Comparison of ENCODE assay signal across 13 mouse cellular contexts in genomic region chr10:18067761-18068446, GRCm38 (mm10). TPM values are rescaled to one million over a fixed set of nuclear protein-coding genes. Genes with fewer than 3 reads are reported as not detected.
DNase-seq lines count a peak whose midpoint lies in the region; ATAC-seq and TF ChIP-seq lines count a peak whose summit lies in the region.
"Had no signal": no experiment of that assay in that cellular context is flagged by ENCODE, and none has a peak within 500 bp of the region (broad histone marks: within the 10 kb centered on the region; RNA-seq: fewer than 3 reads in every experiment).

No protein-coding gene starts in this region.

- 53% methylated on average over 10 of the region's 10 CpGs for WGBS in heart, embryonic 12.5 days
- 71% methylated on average over 10 of the region's 10 CpGs for WGBS in liver, embryonic 11.5 days
- 47% methylated on average over 10 of the region's 10 CpGs for WGBS in limb, embryonic 14.5 days
- WGBS in stomach, embryonic 14.5 days, result 40% methylated on average over 10 of the region's 10 CpGs

- no peak for DNase-seq in heart, adult 9 months (ENCODE audit: low spot score in 2 of 2)
- no peak for DNase-seq in liver, embryonic 11.5 days (ENCODE audit: low spot score)
- DNase-seq in liver, result no peak
- DNase-seq in limb, embryonic 14.5 days (ENCODE audit: low spot score), result peak; percentile 20
- no peak for DNase-seq in thymus, adult 18-20 months
- DNase-seq in testis, postnatal 10 days (ENCODE audit: low spot score), result no peak
- DNase-seq: cerebellum, adult 9-10 months; lung, adult 2 months; right cerebral cortex, postnatal 25 days had no signal

- no peaks in the 10 kb centered on the region for H3K9me3 ChIP-seq in heart, embryonic 12.5 days (replicated peaks)
- H3K9me3 ChIP-seq in liver, embryonic 11.5 days (ENCODE audit: control insufficient read depth, low read length), result no peaks in the 10 kb centered on the region
- H3K9me3 ChIP-seq in limb, embryonic 14.5 days (ENCODE audit: control insufficient read depth, low read length), result no peaks in the 10 kb centered on the region
- no peaks in the 10 kb centered on the region for H3K9me3 ChIP-seq in stomach, embryonic 14.5 days (ENCODE audit: control insufficient read depth, low read depth, low read length)

- H3K36me3 ChIP-seq in heart, embryonic 12.5 days, result no peaks in the 10 kb centered on the region
- no peaks in the 10 kb centered on the region for H3K36me3 ChIP-seq in liver, embryonic 11.5 days (ENCODE audit: control insufficient read depth, insufficient read depth, low read length)
- H3K36me3 ChIP-seq in limb, embryonic 14.5 days (ENCODE audit: control insufficient read depth, insufficient read depth, low read length), result no peaks in the 10 kb centered on the region
- no peaks in the 10 kb centered on the region for H3K36me3 ChIP-seq in stomach, embryonic 14.5 days (ENCODE audit: control insufficient read depth, insufficient read depth, low read length)

- no peak for TF ChIP-seq POLR2A in limb, embryonic 14.5 days (IDR thresholded peaks at IDR 0.05; ENCODE audit: borderline replicate concordance, extremely low read depth, insufficient read depth, insufficient read length)

- H3K27me3 ChIP-seq in heart, embryonic 12.5 days (replicated peaks), result no peaks in the 10 kb centered on the region
- no peaks in the 10 kb centered on the region for H3K27me3 ChIP-seq in liver, embryonic 11.5 days (replicated peaks; ENCODE audit: control insufficient read depth, insufficient read depth, low read length)
- no peaks in the 10 kb centered on the region for H3K27me3 ChIP-seq in limb, embryonic 14.5 days (ENCODE audit: control insufficient read depth, insufficient read depth, low read length)
- no peaks in the 10 kb centered on the region for H3K27me3 ChIP-seq in stomach, embryonic 14.5 days (ENCODE audit: control insufficient read depth, insufficient read depth, low read length)

- H3K4me3 ChIP-seq in heart, embryonic 12.5 days, result no peak overlapping the region
- H3K4me3 ChIP-seq in liver, embryonic 11.5 days (ENCODE audit: low read depth, low read length), result no peak overlapping the region
- no peak overlapping the region for H3K4me3 ChIP-seq in limb, embryonic 14.5 days (replicated peaks; ENCODE audit: low read length)
- H3K4me3 ChIP-seq in stomach, embryonic 14.5 days (ENCODE audit: low read depth, low read length), result no peak overlapping the region
- H3K4me3 ChIP-seq: erythroblast, embryonic 14.5 days; myocyte had no signal

- H3K4me2 ChIP-seq in heart, embryonic 12.5 days, result peak overlapping the region; percentile 30; the same call in 1 of the 2 replicates
- no peak overlapping the region for H3K4me2 ChIP-seq in liver, embryonic 11.5 days
- no peak overlapping the region for H3K4me2 ChIP-seq in limb, embryonic 14.5 days (replicated peaks; ENCODE audit: low read depth, low read length, severe bottlenecking)
- no peak overlapping the region for H3K4me2 ChIP-seq in stomach, embryonic 14.5 days (replicated peaks; ENCODE audit: low read depth, low read length)

- peak overlapping the region; percentile 86 for H3K27ac ChIP-seq in heart, embryonic 12.5 days (ENCODE audit: poor library complexity, severe bottlenecking)
- H3K27ac ChIP-seq in liver, embryonic 11.5 days (ENCODE audit: low read depth, low read length), result no peak overlapping the region; the same call in 1 of the 2 replicates
- H3K27ac ChIP-seq in limb, embryonic 14.5 days (replicated peaks; ENCODE audit: low read depth, low read length), result no peak overlapping the region
- peak overlapping the region; percentile 83 for H3K27ac ChIP-seq in stomach, embryonic 14.5 days (ENCODE audit: low read length)

- no peak for ATAC-seq in heart, embryonic 12.5 days (ENCODE audit: insufficient number of reproducible peaks, low FRiP score)
- 0 out of 2 replicates have a peak, but pooled peaks have one; percentile 26 for ATAC-seq in liver, embryonic 11.5 days (replicated peaks; ENCODE audit: low FRiP score)
- no peak for ATAC-seq in limb, embryonic 14.5 days (ENCODE audit: low FRiP score, low read depth)
- peak; percentile 63; the same call in 1 of the 2 replicates for ATAC-seq in stomach, embryonic 14.5 days (ENCODE audit: insufficient number of reproducible peaks, insufficient read depth, low FRiP score, low read depth)

- peaks cover 45% of the 10 kb centered on the region for H3K4me1 ChIP-seq in heart, embryonic 12.5 days (replicated peaks)
- H3K4me1 ChIP-seq in liver, embryonic 11.5 days (replicated peaks; ENCODE audit: control insufficient read depth, insufficient read depth, low read length), result peaks cover 18% of the 10 kb centered on the region
- peaks cover 15% of the 10 kb centered on the region; the same call in 1 of the 2 replicates for H3K4me1 ChIP-seq in limb, embryonic 14.5 days (ENCODE audit: control insufficient read depth, insufficient read depth, low read length)
- H3K4me1 ChIP-seq in stomach, embryonic 14.5 days (ENCODE audit: control insufficient read depth, insufficient read depth, low read length), result peaks cover 24% of the 10 kb centered on the region

- H3K9ac ChIP-seq in heart, embryonic 12.5 days, result peak overlapping the region; percentile 37; the same call in 1 of the 2 replicates
- no peak overlapping the region for H3K9ac ChIP-seq in liver, embryonic 11.5 days (ENCODE audit: low read depth, low read length)
- 0 out of 2 replicates have a peak overlapping the region, but pooled peaks have one; percentile 17 for H3K9ac ChIP-seq in limb, embryonic 14.5 days (ENCODE audit: low read depth, low read length, severe bottlenecking)
- no peak overlapping the region for H3K9ac ChIP-seq in stomach, embryonic 14.5 days (replicated peaks; ENCODE audit: low read depth, low read length)

RNA-seq across cellular contexts. Expression of gene Reps1, which starts 12.2 kb away (rescaled TPM):
- polyA plus RNA-seq in heart, embryonic 12.5 days (2016; fragmentation: Nextera tagmentation; extraction: Ambion mirVana), result 20.0 and 20.9 TPM in 2 replicates
- 13.3 and 17.8 TPM in 2 replicates for polyA plus RNA-seq in liver, embryonic 11.5 days (2014; fragmentation: Nextera tagmentation; extraction: Ambion mirVana)
- 82.3 and 90.0 TPM in 2 replicates for polyA plus RNA-seq in limb, embryonic 14.5 days (2012; rRNA removed)
- 31.8 and 43.6 TPM in 2 replicates for polyA plus RNA-seq in limb, embryonic 14.5 days (2014; fragmentation: Nextera tagmentation; extraction: Ambion mirVana)
- polyA plus RNA-seq in stomach, embryonic 14.5 days (2014; fragmentation: Nextera tagmentation; extraction: Ambion mirVana), result 20.7 and 26.7 TPM in 2 replicates

RNA-seq across cellular contexts. Expression of gene Abracl, which starts 44.8 kb away (rescaled TPM):
- 205 and 207 TPM in 2 replicates for polyA plus RNA-seq in heart, embryonic 12.5 days (2016; fragmentation: Nextera tagmentation; extraction: Ambion mirVana)
- 109 and 115 TPM in 2 replicates for polyA plus RNA-seq in liver, embryonic 11.5 days (2014; fragmentation: Nextera tagmentation; extraction: Ambion mirVana)
- 56.5 and 92.6 TPM in 2 replicates for polyA plus RNA-seq in limb, embryonic 14.5 days (2012; rRNA removed)
- polyA plus RNA-seq in limb, embryonic 14.5 days (2014; fragmentation: Nextera tagmentation; extraction: Ambion mirVana), result 147 and 162 TPM in 2 replicates
- 178 and 186 TPM in 2 replicates for polyA plus RNA-seq in stomach, embryonic 14.5 days (2014; fragmentation: Nextera tagmentation; extraction: Ambion mirVana)

Comparison
In these comparisons a context has a peak if more than half of its experiments do, and no peak if none do; other contexts are left out.
1. ATAC-seq: peak in liver, embryonic 11.5 days (single experiment) and stomach, embryonic 14.5 days (single experiment); none in heart, embryonic 12.5 days (single experiment) and limb, embryonic 14.5 days (single experiment).
2. H3K27ac ChIP-seq: peak in heart, embryonic 12.5 days (single experiment) and stomach, embryonic 14.5 days (single experiment); none in liver, embryonic 11.5 days (single experiment) and limb, embryonic 14.5 days (single experiment).
3. H3K9ac ChIP-seq: peak in heart, embryonic 12.5 days (single experiment) and limb, embryonic 14.5 days (single experiment); none in liver, embryonic 11.5 days (single experiment) and stomach, embryonic 14.5 days (single experiment).